Mouse (Mus musculus) MEL (cell line): ENCODE measurements around the gene Slc25a11. TPM values are rescaled to one million over a fixed set of nuclear protein-coding genes. Genes with fewer than 3 reads are reported as not detected.

Source experiments
- DNase-seq: peaks from one replicate; pipeline ENCODE4 v3.0.0; 2011; ENCODE audit warnings: low read depth, low spot score
- H3K27ac ChIP-seq: 2 replicates; pipeline ENCODE4 v1.5.1; 2012; ENCODE audit warnings: low read depth, mild to moderate bottlenecking, control low read depth, low read length, moderate library complexity; ENCODE audit not compliant: control insufficient read depth
- H3K27me3 ChIP-seq, 2 experiments: fragments of 150-350 bp in 1 of 2; sonication (generic) in 1 of 2; 2 replicates each; pipeline ENCODE4 v1.6.1; 2012; ENCODE audit warnings: low read length in 2 of 2, mild to moderate bottlenecking in 2 of 2, improper control_type of control experiment in 1 of 2, moderate library complexity in 1 of 2; ENCODE audit not compliant: insufficient read depth in 2 of 2, control insufficient read depth in 1 of 2
- H3K36me3 ChIP-seq, 2 experiments: 2 replicates each; pipeline ENCODE4 v1.6.1; 2012 to 2014; ENCODE audit warnings: low read length in 2 of 2, improper control_type of control experiment in 1 of 2, inconsistent platforms in 1 of 2, mild to moderate bottlenecking in 1 of 2; ENCODE audit not compliant: insufficient read depth in 2 of 2, control insufficient read depth in 1 of 2
- H3K4me1 ChIP-seq, 2 experiments: fragments of 150-350 bp in 1 of 2; sonication (generic) in 1 of 2; 2 replicates each; pipeline ENCODE4 v1.6.1; 2012; ENCODE audit warnings: low read length in 2 of 2, improper control_type of control experiment in 1 of 2, mild to moderate bottlenecking in 1 of 2; ENCODE audit not compliant: insufficient read depth in 2 of 2, control insufficient read depth in 1 of 2
- H3K4me3 ChIP-seq, 2 experiments: fragments of 150-350 bp in 1 of 2; sonication (generic) in 1 of 2; 2 replicates each; pipeline ENCODE4 v1.5.1; 2012; ENCODE audit warnings: low read depth in 2 of 2, low read length in 2 of 2, mild to moderate bottlenecking in 2 of 2, moderate library complexity in 2 of 2, control low read depth in 1 of 2, improper control_type of control experiment in 1 of 2; ENCODE audit not compliant: control insufficient read depth in 1 of 2, insufficient read depth in 1 of 2
- H3K79me2 ChIP-seq: 2 replicates; pipeline ENCODE4 v1.6.1; 2012; ENCODE audit warnings: mild to moderate bottlenecking, low read length, moderate library complexity; ENCODE audit not compliant: control insufficient read depth, poor library complexity, insufficient read depth
- H3K9ac ChIP-seq: 2 replicates; pipeline ENCODE4 v1.6.1; 2012; ENCODE audit warnings: low read depth, mild to moderate bottlenecking, control low read depth, low read length, moderate library complexity; ENCODE audit not compliant: control insufficient read depth, poor library complexity, severe bottlenecking
- H3K9me3 ChIP-seq: fragments of 150-350 bp; sonication (generic); replicated peaks from 2 replicates; pipeline ENCODE4 v1.6.1; 2012; ENCODE audit warnings: mild to moderate bottlenecking, low read length, improper control_type of control experiment, moderate library complexity; ENCODE audit not compliant: insufficient read depth
- BHLHE40 ChIP-seq: IDR thresholded peaks from 2 replicates; pipeline ENCODE4 v1.6.1; 2012; ENCODE audit warnings: low read depth, mild to moderate bottlenecking, inconsistent platforms, low read length, improper control_type of control experiment, borderline replicate concordance
- CHD1 ChIP-seq: IDR thresholded peaks from 2 replicates; pipeline ENCODE4 v1.6.1; 2012; ENCODE audit warnings: low read depth, mild to moderate bottlenecking, inconsistent platforms, low read length, improper control_type of control experiment
- CHD2 ChIP-seq: IDR thresholded peaks from 2 replicates; pipeline ENCODE4 v1.6.1; 2011; ENCODE audit warnings: low read length, improper control_type of control experiment
- CTCF ChIP-seq, 3 experiments: IDR thresholded peaks in 2 of 3; conservative IDR thresholded peaks in 1 of 3; 2 replicates each; pipeline ENCODE4 v1.5.1; 2011 to 2012; ENCODE audit warnings: low read length in 3 of 3, low read depth in 2 of 3, mild to moderate bottlenecking in 2 of 3, improper control_type of control experiment in 1 of 3, inconsistent platforms in 1 of 3, mixed read lengths in 1 of 3, moderate library complexity in 1 of 3; ENCODE audit not compliant: control insufficient read depth in 1 of 3, insufficient read depth in 1 of 3, poor library complexity in 1 of 3, severe bottlenecking in 1 of 3
- E2F4 ChIP-seq: IDR thresholded peaks from 2 replicates; pipeline ENCODE4 v1.6.1; 2011; ENCODE audit warnings: low read depth, low read length, improper control_type of control experiment, borderline replicate concordance
- EP300 ChIP-seq, 2 experiments: IDR thresholded peaks; 2 replicates each; pipeline ENCODE4 v1.6.1; 2011; ENCODE audit warnings: improper control_type of control experiment in 2 of 2, low read length in 2 of 2, low read depth in 1 of 2, mild to moderate bottlenecking in 1 of 2
- ETS1 ChIP-seq: IDR thresholded peaks from 2 replicates; pipeline ENCODE4 v1.6.1; 2012; ENCODE audit warnings: low read depth, mild to moderate bottlenecking, inconsistent platforms, low read length, improper control_type of control experiment, moderate library complexity
- GABPA ChIP-seq: IDR thresholded peaks from 2 replicates; pipeline ENCODE4 v1.6.1; 2012; ENCODE audit warnings: low read depth, mild to moderate bottlenecking, inconsistent platforms, low read length, improper control_type of control experiment, moderate library complexity
- JUND ChIP-seq: IDR thresholded peaks from 2 replicates; pipeline ENCODE4 v1.6.1; 2011; ENCODE audit warnings: low read depth, mild to moderate bottlenecking, improper control_type of control experiment, low read length
- KAT2A ChIP-seq: conservative IDR thresholded peaks from 2 replicates; pipeline ENCODE4 v1.6.1; 2012; ENCODE audit warnings: low read depth, low read length, improper control_type of control experiment, inconsistent platforms
- MAFK ChIP-seq: IDR thresholded peaks from 2 replicates; pipeline ENCODE4 v1.6.1; 2011; ENCODE audit warnings: low read depth, mild to moderate bottlenecking, low read length, improper control_type of control experiment, borderline replicate concordance
- MAX ChIP-seq: IDR thresholded peaks from 2 replicates; pipeline ENCODE4 v1.6.1; 2011; ENCODE audit warnings: low read length, improper control_type of control experiment
- MAZ ChIP-seq: IDR thresholded peaks from 2 replicates; pipeline ENCODE4 v1.6.1; 2012; ENCODE audit warnings: low read depth, mild to moderate bottlenecking, inconsistent platforms, low read length, improper control_type of control experiment
- MEF2A ChIP-seq: IDR thresholded peaks from 2 replicates; pipeline ENCODE4 v1.6.1; 2014; ENCODE audit warnings: low read depth, mild to moderate bottlenecking, inconsistent platforms, low read length, improper control_type of control experiment; ENCODE audit not compliant: poor library complexity, insufficient replicate concordance, severe bottlenecking; ENCODE audit errors: extremely low read depth
- MXI1 ChIP-seq: IDR thresholded peaks from 2 replicates; pipeline ENCODE4 v1.6.1; 2011; ENCODE audit warnings: mild to moderate bottlenecking, low read depth, low read length, improper control_type of control experiment
- MYB ChIP-seq: IDR thresholded peaks from 2 replicates; pipeline ENCODE4 v1.6.1; 2011; ENCODE audit warnings: mild to moderate bottlenecking, low read depth, low read length, improper control_type of control experiment
- MYC ChIP-seq: IDR thresholded peaks from 2 replicates; pipeline ENCODE4 v1.6.1; 2011; ENCODE audit warnings: low read depth, mild to moderate bottlenecking, low read length, improper control_type of control experiment, moderate library complexity
- NELFE ChIP-seq: IDR thresholded peaks from 2 replicates; pipeline ENCODE4 v1.6.1; 2011; ENCODE audit warnings: low read depth, low read length, improper control_type of control experiment
- NRF1 ChIP-seq: IDR thresholded peaks from 2 replicates; pipeline ENCODE4 v1.6.1; 2014; ENCODE audit warnings: low read depth, mild to moderate bottlenecking, inconsistent platforms, low read length, improper control_type of control experiment, moderate library complexity; ENCODE audit not compliant: poor library complexity, insufficient read depth, severe bottlenecking
- POLR2A ChIP-seq, 2 experiments: IDR thresholded peaks; 2 replicates each; pipeline ENCODE4 v1.6.1; 2011 to 2012; ENCODE audit warnings: low read length in 2 of 2, mild to moderate bottlenecking in 2 of 2, control low read depth in 1 of 2, improper control_type of control experiment in 1 of 2, low read depth in 1 of 2, moderate library complexity in 1 of 2; ENCODE audit not compliant: control insufficient read depth in 1 of 2, insufficient read depth in 1 of 2, poor library complexity in 1 of 2
- POLR2AphosphoS2 ChIP-seq: IDR thresholded peaks from 2 replicates; pipeline ENCODE4 v1.6.1; 2011; ENCODE audit warnings: low read length, improper control_type of control experiment
- POLR2AphosphoS5 ChIP-seq: IDR thresholded peaks from 2 replicates; pipeline ENCODE4 v1.6.1; 2012; ENCODE audit warnings: low read depth, borderline replicate concordance, mild to moderate bottlenecking, inconsistent platforms, low read length, moderate library complexity, mixed read lengths
- RAD21 ChIP-seq: IDR thresholded peaks from 2 replicates; pipeline ENCODE4 v1.6.1; 2011; ENCODE audit warnings: mild to moderate bottlenecking, low read depth, low read length, improper control_type of control experiment
- RCOR1 ChIP-seq: IDR thresholded peaks from 2 replicates; pipeline ENCODE4 v1.6.1; 2012; ENCODE audit warnings: low read depth, mild to moderate bottlenecking, inconsistent platforms, low read length, improper control_type of control experiment
- SIN3A ChIP-seq: IDR thresholded peaks from 2 replicates; pipeline ENCODE4 v1.6.1; 2012; ENCODE audit warnings: low read length, improper control_type of control experiment, inconsistent platforms
- SMC3 ChIP-seq: IDR thresholded peaks from 2 replicates; pipeline ENCODE4 v1.6.1; 2011; ENCODE audit warnings: low read depth, low read length, improper control_type of control experiment
- TAL1 ChIP-seq: IDR thresholded peaks from 2 replicates; pipeline ENCODE4 v1.6.1; 2012; ENCODE audit warnings: mild to moderate bottlenecking, inconsistent platforms, low read length, moderate library complexity, mixed read lengths
- TBP ChIP-seq: IDR thresholded peaks from 2 replicates; pipeline ENCODE4 v1.8.0; 2011; ENCODE audit warnings: low read depth, low read length, improper control_type of control experiment
- TCF12 ChIP-seq: IDR thresholded peaks from 2 replicates; pipeline ENCODE4 v1.6.1; 2014; ENCODE audit warnings: low read depth, mild to moderate bottlenecking, inconsistent platforms, low read length, improper control_type of control experiment, moderate library complexity
- UBTF ChIP-seq: IDR thresholded peaks from 2 replicates; pipeline ENCODE4 v1.6.1; 2012; ENCODE audit warnings: low read depth, mild to moderate bottlenecking, inconsistent platforms, low read length, improper control_type of control experiment, moderate library complexity, borderline replicate concordance; ENCODE audit not compliant: insufficient read depth
- USF1 ChIP-seq: IDR thresholded peaks from 2 replicates; pipeline ENCODE4 v1.6.1; 2014; ENCODE audit warnings: low read depth, mild to moderate bottlenecking, inconsistent platforms, low read length, improper control_type of control experiment, moderate library complexity
- USF2 ChIP-seq, 2 experiments: IDR thresholded peaks; 2 replicates each; pipeline ENCODE4 v1.6.1; 2011 to 2012; ENCODE audit warnings: improper control_type of control experiment in 2 of 2, low read length in 2 of 2, borderline replicate concordance in 1 of 2, inconsistent platforms in 1 of 2, low read depth in 1 of 2, mild to moderate bottlenecking in 1 of 2; ENCODE audit not compliant: insufficient read depth in 1 of 2
- ZC3H11A ChIP-seq: IDR thresholded peaks from 2 replicates; pipeline ENCODE4 v1.6.1; 2012; ENCODE audit warnings: low read depth, mild to moderate bottlenecking, inconsistent platforms, low read length, improper control_type of control experiment
- ZKSCAN1 ChIP-seq: IDR thresholded peaks from 2 replicates; pipeline ENCODE4 v1.6.1; 2012; ENCODE audit warnings: low read depth, mild to moderate bottlenecking, inconsistent platforms, low read length, improper control_type of control experiment, moderate library complexity
- ZMIZ1 ChIP-seq: IDR thresholded peaks from 2 replicates; pipeline ENCODE4 v1.6.1; 2012; ENCODE audit warnings: low read depth, mild to moderate bottlenecking, inconsistent platforms, low read length, improper control_type of control experiment, moderate library complexity
- ZNF384 ChIP-seq: IDR thresholded peaks from 2 replicates; pipeline ENCODE4 v1.6.1; 2012; ENCODE audit warnings: low read depth, mild to moderate bottlenecking, inconsistent platforms, low read length, improper control_type of control experiment
- polyA plus RNA-seq, 2 experiments: library from polyadenylated mRNA; stranded (reverse) in 1 of 2; unstranded in 1 of 2; fragments of >175 nt in 1 of 2; fragments of >200 nt in 1 of 2; gene quantifications; 2 replicates each; pipeline versions ENCODE4 v1.2.1 to v1.2.4; 2012; ENCODE audit warnings: low replicate concordance in 2 of 2, low read depth in 1 of 2; ENCODE audit not compliant: insufficient read length in 2 of 2, insufficient read depth in 1 of 2, missing spikeins in 1 of 2
- total RNA-seq: library from RNA; depleted of rRNA; stranded (reverse); fragments of 300-350 nt; gene quantifications from 2 replicates; pipeline ENCODE4 v1.2.3, GENCODE M21; 2012

The Slc25a11 gene
- total and polyA plus RNA-seq, 3 experiments, result 96.3 to 145 (median 114) TPM

DNA sequence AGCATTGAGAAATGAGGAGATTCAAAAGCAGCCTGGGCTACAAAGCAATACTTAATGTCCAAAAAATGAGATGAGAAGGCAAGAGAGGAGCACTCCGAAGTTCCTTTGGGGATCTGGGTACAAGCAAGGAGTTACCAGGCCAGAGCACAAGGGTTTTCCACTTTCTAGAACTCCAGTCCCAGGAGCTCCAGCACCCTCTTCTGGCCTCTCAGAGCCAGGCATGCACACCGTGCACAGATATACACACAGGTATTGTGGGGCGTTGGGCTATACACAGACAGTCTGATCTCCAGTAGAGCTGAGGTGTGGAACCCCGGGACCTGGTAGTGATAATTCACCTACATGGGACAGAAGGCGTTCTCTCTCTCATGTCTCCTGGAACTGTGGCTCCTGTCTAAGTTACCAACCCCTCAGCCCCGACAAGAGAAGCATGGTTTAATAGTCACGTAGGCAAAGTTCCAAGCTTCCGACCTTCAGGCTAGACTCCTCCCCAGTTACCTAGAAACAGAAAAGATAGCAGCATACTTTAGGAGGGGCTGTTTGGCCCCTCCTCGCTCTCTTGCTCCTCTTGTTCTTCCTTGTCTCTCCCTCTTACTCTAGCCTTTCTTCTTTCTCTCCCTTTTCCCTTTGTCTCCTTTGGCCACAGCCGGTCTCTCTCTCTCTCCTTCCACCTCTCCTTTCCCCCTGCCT, 24.1 kb downstream of the Slc25a11 start:
- H3K4me1 ChIP-seq, result peaks cover 5 to 12% of the 10 kb centered on the region in 2 experiments
- DNase-seq, result peak; percentile 94
- H3K27me3 ChIP-seq, result no peaks in the 10 kb centered on the region
- peak overlapping the region; percentile 65 for H3K27ac ChIP-seq
- H3K9me3 ChIP-seq, result no peaks in the 10 kb centered on the region
- H3K79me2 ChIP-seq, result no peaks in the 10 kb centered on the region
- peaks cover 0 to 12% of the 10 kb centered on the region in 2 experiments; a peak in 2 of 4 replicates for H3K36me3 ChIP-seq
- H3K9ac ChIP-seq, result peak overlapping the region; percentile 52
- H3K4me3 ChIP-seq, result peak overlapping the region; percentile 22 to 52
- peak; percentile 92 for TF ChIP-seq SMC3
- no peak for TF ChIP-seq RCOR1
- TF ChIP-seq USF1, result no peak
- TF ChIP-seq CHD1, result no peak
- no peak for TF ChIP-seq CHD2
- peak; percentile 68; the same call in 1 of the 2 replicates for TF ChIP-seq MAZ
- no peak for TF ChIP-seq ZMIZ1
- peak; percentile 88 for TF ChIP-seq MXI1
- TF ChIP-seq ZKSCAN1, result no peak
- no peak for TF ChIP-seq ETS1
- TF ChIP-seq JUND, result no peak
- TF ChIP-seq EP300 (IDR thresholded peaks at IDR 0.05; ENCODE audit: low read depth in 1 of 2, low read length in 2 of 2), result no peak
- peak; percentile 70; the same call in 1 of the 2 replicates for TF ChIP-seq SIN3A
- 0 out of 2 replicates have a peak, but pooled peaks have one; percentile 47 for TF ChIP-seq ZNF384
- TF ChIP-seq POLR2AphosphoS5, result no peak
- TF ChIP-seq MYB, result no peak
- peak; percentile 55; the same call in 1 of the 2 replicates for TF ChIP-seq TBP
- no peak for TF ChIP-seq POLR2AphosphoS2
- TF ChIP-seq NELFE, result no peak
- TF ChIP-seq USF2 (IDR thresholded peaks at IDR 0.05; ENCODE audit: borderline replicate concordance in 1 of 2, insufficient read depth in 1 of 2, low read depth in 1 of 2, low read length in 2 of 2), result no peak
- TF ChIP-seq MYC, result 0 out of 2 replicates have a peak, but pooled peaks have one; percentile 66
- TF ChIP-seq E2F4, result no peak
- no peak for TF ChIP-seq KAT2A
- peak; percentile 88 for TF ChIP-seq RAD21
- no peak for TF ChIP-seq GABPA
- no peak for TF ChIP-seq UBTF
- TF ChIP-seq MAX, result no peak
- TF ChIP-seq TAL1, result no peak
- TF ChIP-seq POLR2A (IDR thresholded peaks at IDR 0.05; ENCODE audit: control insufficient read depth in 1 of 2, insufficient read depth in 1 of 2, low read depth in 1 of 2, low read length in 2 of 2, poor library complexity in 1 of 2), result no peak
- TF ChIP-seq ZC3H11A, result peak; percentile 87
- no peak for TF ChIP-seq MEF2A
- TF ChIP-seq CTCF (IDR thresholded peaks at IDR 0.05 in 2 of 3, conservative IDR thresholded peaks at IDR 0.05 in 1 of 3; ENCODE audit: control insufficient read depth in 1 of 3, insufficient read depth in 1 of 3, low read depth in 2 of 3, low read length in 3 of 3, poor library complexity in 1 of 3, severe bottlenecking in 1 of 3), result peak; percentile 67 to 93 (median 86)
- no peak for TF ChIP-seq BHLHE40
- no peak for TF ChIP-seq TCF12
- TF ChIP-seq NRF1, result no peak
- TF ChIP-seq MAFK, result no peak
